Mouse (Mus musculus) forebrain, postnatal 0 days (tissue): ENCODE results near the gene Arfgap1. TPM values are rescaled to one million over a fixed set of nuclear protein-coding genes. Genes with fewer than 3 reads are reported as not detected.
A peak's percentile ranks its signal among the peaks of the same experiment; 100 is the strongest.

Experiments used
- ATAC-seq: fragments of 200-750 bp; cut with Nextera tagmentation; 2 replicates; pipeline ENCODE4 v1.8.0; 2017; ENCODE audit warnings: mild to moderate bottlenecking, moderate library complexity
- DNase-seq: peaks from one replicate; pipeline ENCODE4 v3.0.0-alpha.2; 2015
- H3K27ac ChIP-seq: fragments of 300-500 bp; sonication (generic); 2 replicates; pipeline ENCODE4 v1.5.1; 2014; ENCODE audit warnings: low read depth, mild to moderate bottlenecking, antibody characterized with exemption, low read length, moderate library complexity, mixed read lengths
- H3K27me3 ChIP-seq: fragments of 300-500 bp; sonication (generic); 2 replicates; pipeline ENCODE4 v1.6.1; 2014; ENCODE audit warnings: mild to moderate bottlenecking, low read length, mixed read lengths; ENCODE audit not compliant: insufficient read depth
- H3K36me3 ChIP-seq: fragments of 300-500 bp; sonication (generic); 2 replicates; pipeline ENCODE4 v1.6.1; 2014; ENCODE audit warnings: mild to moderate bottlenecking, moderate library complexity; ENCODE audit not compliant: insufficient read depth
- H3K4me1 ChIP-seq: fragments of 300-500 bp; sonication (generic); 2 replicates; pipeline ENCODE4 v1.6.1; 2014; ENCODE audit warnings: antibody characterized with exemption; ENCODE audit not compliant: insufficient read depth
- H3K4me2 ChIP-seq: fragments of 300-500 bp; sonication (generic); 2 replicates; pipeline ENCODE4 v1.6.1; 2014; ENCODE audit warnings: low read depth, mild to moderate bottlenecking, moderate library complexity
- H3K4me3 ChIP-seq: fragments of 300-500 bp; sonication (generic); 2 replicates; pipeline ENCODE4 v1.5.1; 2014; ENCODE audit warnings: low read depth, low read length, mixed read lengths
- H3K9ac ChIP-seq: fragments of 300-500 bp; sonication (generic); 2 replicates; pipeline ENCODE4 v1.6.1; 2014; ENCODE audit warnings: mild to moderate bottlenecking
- H3K9me3 ChIP-seq: fragments of 300-500 bp; sonication (generic); 2 replicates; pipeline ENCODE4 v1.6.1; 2016; ENCODE audit warnings: low read length
- CTCF ChIP-seq: sonication (generic); IDR thresholded peaks from 2 replicates; pipeline ENCODE4 v1.5.1; 2016; ENCODE audit warnings: antibody characterized with exemption, control low read depth, low read depth
- WGBS: fragments of 180-500 bp; shearing (Covaris S2); extraction: QIAGEN DNeasy Blood & Tissue Kit; methylation state at CpG from one replicate; pipeline ENCODE4 v1.1.7; 2014; 5-methylcytosine and 5-hydroxymethylcytosine counted together
- polyA plus RNA-seq: library from polyadenylated mRNA; unstranded; fragments of >200 nt; fragmentation: Nextera tagmentation; extraction: Ambion mirVana; gene quantifications from 2 replicates; pipeline ENCODE4 v1.2.1, GENCODE M21; 2015
- total RNA-seq: library from RNA; depleted of rRNA; stranded (reverse); fragments of >200 nt; gene quantifications from 2 replicates; pipeline ENCODE4 v1.2.3, GENCODE M21; 2014

The Arfgap1 gene
- total and polyA plus RNA-seq, 2 experiments from 2014 or later = 110 to 124 TPM

- Histone ChIP-seq H3K9ac (no peak overlapping the region), H3K36me3 (0 out of 2 replicates have a peak, but pooled peaks cover 6% of the 10 kb centered on the region), H3K4me1 (no peaks in the 10 kb centered on the region), H3K27ac (no peak overlapping the region), H3K27me3 (no peaks in the 10 kb centered on the region), H3K4me3 (no peak overlapping the region), H3K4me2 (no peak overlapping the region), H3K9me3 (no peaks in the 10 kb centered on the region)
- WGBS = 94% methylated on average over 1 of the region's 1 CpGs
- ATAC-seq = no peak
- no peak for TF ChIP-seq CTCF
- no peak for DNase-seq
Measured at GRCm38 (mm10) chr2:180932418-180932817, 34.6 kb upstream of the Arfgap1 start.

GRCm38 (mm10) chr2:180940187-180940586 is 26.8 kb upstream of the Arfgap1 start:
- H3K4me1 ChIP-seq = no peaks in the 10 kb centered on the region

GRCm38 (mm10) chr2:180941869-180942268 is 25.2 kb upstream of the Arfgap1 start:
- peak; percentile 27 for DNase-seq
- no peak for TF ChIP-seq CTCF
- 0 out of 2 replicates have a peak, but pooled peaks have one; percentile 20 for ATAC-seq

More at GRCm38 (mm10) chr2:180940187-180940586, 26.8 kb upstream of the Arfgap1 start:
- Histone ChIP-seq H3K27ac (no peak overlapping the region), H3K9me3 (no peaks in the 10 kb centered on the region), H3K4me3 (no peak overlapping the region), H3K4me2 (no peak overlapping the region), H3K36me3 (0 out of 2 replicates have a peak, but pooled peaks cover 10% of the 10 kb centered on the region), H3K27me3 (no peaks in the 10 kb centered on the region), H3K9ac (no peak overlapping the region)
- no peak for TF ChIP-seq CTCF
- no peak for ATAC-seq
- DNase-seq = no peak

GRCm38 (mm10) chr2:180949947-180950346 is 17.1 kb upstream of the Arfgap1 start:
- Histone ChIP-seq H3K4me1 (peaks cover 17% of the 10 kb centered on the region; the same call in 1 of the 2 replicates), H3K27ac (no peak overlapping the region), H3K4me3 (no peak overlapping the region), H3K27me3 (no peaks in the 10 kb centered on the region), H3K4me2 (no peak overlapping the region), H3K9me3 (no peaks in the 10 kb centered on the region), H3K36me3 (no peaks in the 10 kb centered on the region), H3K9ac (no peak overlapping the region)
- 13% methylated on average over 1 of the region's 1 CpGs for WGBS
- DNase-seq = no peak
- TF ChIP-seq CTCF = no peak
- ATAC-seq = no peak

More at GRCm38 (mm10) chr2:180941869-180942268, 25.2 kb upstream of the Arfgap1 start:
- no peak overlapping the region for H3K9ac ChIP-seq
- H3K9me3 ChIP-seq = no peaks in the 10 kb centered on the region
- H3K4me3 ChIP-seq = no peak overlapping the region
- 0 out of 2 replicates have a peak, but pooled peaks cover 4% of the 10 kb centered on the region for H3K36me3 ChIP-seq
- H3K27me3 ChIP-seq = no peaks in the 10 kb centered on the region
- no peak overlapping the region for H3K27ac ChIP-seq
- no peak overlapping the region for H3K4me2 ChIP-seq
- H3K4me1 ChIP-seq = no peaks in the 10 kb centered on the region

GRCm38 (mm10) chr2:180952731-180953171 is 14.3 kb upstream of the Arfgap1 start:
- Histone ChIP-seq H3K4me2 (peak overlapping the region; percentile 73), H3K36me3 (no peaks in the 10 kb centered on the region), H3K27ac (peak overlapping the region; percentile 83), H3K4me1 (peaks cover 17% of the 10 kb centered on the region; the same call in 1 of the 2 replicates), H3K27me3 (no peaks in the 10 kb centered on the region; the same call in 1 of the 2 replicates), H3K4me3 (0 out of 2 replicates have a peak overlapping the region, but pooled peaks have one; percentile 67), H3K9ac (0 out of 2 replicates have a peak overlapping the region, but pooled peaks have one; percentile 82), H3K9me3 (no peaks in the 10 kb centered on the region)
- DNase-seq = peak; percentile 56
- peak; percentile 61 for ATAC-seq
- WGBS = under 1% methylated on average over 9 of the region's 9 CpGs
- TF ChIP-seq CTCF = no peak

GRCm38 (mm10) chr2:180953638-180954037 is 13.4 kb upstream of the Arfgap1 start:
- ATAC-seq (no peak), DNase-seq (no peak)
- Histone ChIP-seq H3K27ac (peak overlapping the region; percentile 83), H3K9me3 (no peaks in the 10 kb centered on the region), H3K36me3 (no peaks in the 10 kb centered on the region), H3K4me1 (peaks cover 17% of the 10 kb centered on the region; the same call in 1 of the 2 replicates), H3K4me2 (peak overlapping the region; percentile 73), H3K9ac (peak overlapping the region; percentile 82), H3K4me3 (peak overlapping the region; percentile 67), H3K27me3 (no peaks in the 10 kb centered on the region; the same call in 1 of the 2 replicates)
- TF ChIP-seq CTCF = no peak
- WGBS = 1% methylated on average over 2 of the region's 2 CpGs
